Mouse (Mus musculus): Measurements from ENCODE around the gene Efemp2. TPM values are rescaled to one million over a fixed set of nuclear protein-coding genes. Genes with fewer than 3 reads are reported as not detected.

Gene Efemp2
- polyA plus RNA-seq, 2 experiments = 193 to 239 TPM

DNA sequence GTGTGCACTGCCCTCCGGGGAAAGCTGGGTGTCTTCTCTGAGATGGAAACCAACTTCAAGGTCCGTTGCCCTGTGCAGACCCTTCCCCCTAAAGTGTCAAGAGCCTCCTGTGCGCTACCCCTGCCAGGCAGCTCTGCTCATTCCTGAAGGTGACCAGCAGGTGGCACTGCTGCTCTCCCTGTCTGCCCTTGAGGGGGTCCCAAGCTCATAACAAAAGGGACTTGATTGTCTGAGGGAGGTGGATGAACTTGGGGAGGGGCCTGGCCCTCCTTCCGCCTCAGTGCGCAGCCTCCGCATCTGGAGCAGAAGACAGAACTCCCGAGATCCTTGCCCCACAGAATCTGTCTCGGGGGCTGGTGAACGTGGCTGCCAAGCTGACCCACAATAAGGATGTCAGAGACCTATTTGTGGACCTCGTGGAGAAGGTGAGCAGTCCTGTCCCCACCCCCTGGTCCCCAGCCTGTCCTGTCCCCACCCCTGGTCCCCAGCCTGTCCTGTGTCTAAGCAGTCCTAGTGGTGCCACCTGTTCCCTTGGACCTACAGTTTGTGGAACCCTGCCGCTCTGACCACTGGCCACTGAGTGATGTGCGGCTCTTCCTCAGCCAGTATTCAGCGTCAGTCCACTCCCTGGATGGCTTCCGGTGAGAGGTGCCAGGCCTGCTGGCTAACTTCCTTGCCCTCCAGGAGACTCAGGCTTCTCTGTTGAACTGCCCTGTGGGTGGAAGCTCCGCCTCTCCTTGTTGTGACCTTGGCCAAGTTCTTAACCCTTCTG lies 9.8 kb upstream of the Efemp2 start:
- peak overlapping the region; percentile 39 for H3K4me2 ChIP-seq (replicated peaks; ENCODE audit: low read depth, low read length, severe bottlenecking)
- DNase-seq (ENCODE audit: low spot score) (peak; percentile 80), ATAC-seq (ENCODE audit: low FRiP score, low read depth) (peak; percentile 41; the same call in 1 of the 2 replicates)
- peaks cover 12% of the 10 kb centered on the region for H3K4me1 ChIP-seq (ENCODE audit: control insufficient read depth, insufficient read depth, low read length)
- 45% methylated on average over 15 of the region's 15 CpGs for WGBS
- TF ChIP-seq POLR2A (IDR thresholded peaks at IDR 0.05; ENCODE audit: borderline replicate concordance, extremely low read depth, insufficient read depth, insufficient read length) = no peak
- no peaks in the 10 kb centered on the region for H3K9me3 ChIP-seq (ENCODE audit: control insufficient read depth, low read length)
- no peak overlapping the region for H3K27ac ChIP-seq (replicated peaks; ENCODE audit: low read depth, low read length)
- peaks cover 67% of the 10 kb centered on the region for H3K36me3 ChIP-seq (ENCODE audit: control insufficient read depth, insufficient read depth, low read length)
- peak overlapping the region; percentile 45 for H3K9ac ChIP-seq (ENCODE audit: low read depth, low read length, severe bottlenecking)
- H3K27me3 ChIP-seq (ENCODE audit: control insufficient read depth, insufficient read depth, low read length) = no peaks in the 10 kb centered on the region
- H3K4me3 ChIP-seq (replicated peaks; ENCODE audit: low read length) = peak overlapping the region; percentile 18

- no peak for DNase-seq (ENCODE audit: low spot score)
- Histone ChIP-seq H3K9ac (ENCODE audit: low read depth, low read length, severe bottlenecking) (no peak overlapping the region), H3K27me3 (ENCODE audit: control insufficient read depth, insufficient read depth, low read length) (no peaks in the 10 kb centered on the region), H3K4me2 (replicated peaks; ENCODE audit: low read depth, low read length, severe bottlenecking) (no peak overlapping the region), H3K9me3 (ENCODE audit: control insufficient read depth, low read length) (no peaks in the 10 kb centered on the region), H3K4me1 (ENCODE audit: control insufficient read depth, insufficient read depth, low read length) (peaks cover 8% of the 10 kb centered on the region), H3K4me3 (replicated peaks; ENCODE audit: low read length) (no peak overlapping the region), H3K27ac (replicated peaks; ENCODE audit: low read depth, low read length) (no peak overlapping the region), H3K36me3 (ENCODE audit: control insufficient read depth, insufficient read depth, low read length) (peaks cover 67% of the 10 kb centered on the region)
- TF ChIP-seq POLR2A (IDR thresholded peaks at IDR 0.05; ENCODE audit: borderline replicate concordance, extremely low read depth, insufficient read depth, insufficient read length) = no peak
- ATAC-seq (ENCODE audit: low FRiP score, low read depth) = no peak
- WGBS = 96% methylated on average over 8 of the region's 8 CpGs
These were observed 8.7 kb upstream of the Efemp2 start for GRCm38 (mm10) chr19:5465037-5465436.

DNA sequence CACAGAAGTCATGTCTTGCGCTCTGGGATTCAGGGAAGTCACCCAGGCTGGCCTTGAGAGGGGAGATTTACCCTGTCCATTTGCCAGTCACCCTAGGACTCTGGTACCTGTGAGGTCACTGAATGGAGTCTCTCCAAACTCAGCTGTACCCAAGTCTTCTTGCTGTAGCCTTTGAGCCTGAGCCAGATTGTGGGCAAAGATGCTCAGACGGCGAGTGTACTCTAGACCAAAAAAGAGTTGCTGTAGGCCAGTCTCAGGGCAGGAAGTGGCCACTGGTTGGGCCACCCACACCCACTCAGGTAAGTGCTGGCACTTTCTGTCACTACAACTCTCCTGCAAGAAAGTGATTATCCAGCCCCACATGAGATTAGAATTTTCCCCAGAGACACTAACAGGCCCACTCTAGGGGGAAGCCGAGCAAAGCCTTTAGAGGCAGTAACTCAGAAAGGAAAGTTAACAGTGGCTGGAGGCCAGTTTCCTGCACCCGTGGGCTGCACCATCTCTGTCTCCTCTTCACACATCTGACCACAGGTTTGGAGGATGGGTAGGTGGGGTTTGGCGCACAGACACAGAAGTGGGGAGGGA lies 6.7 kb upstream of the Efemp2 start:
- ATAC-seq (ENCODE audit: low FRiP score, low read depth) (no peak), DNase-seq (ENCODE audit: low spot score) (no peak)
- Histone ChIP-seq H3K4me1 (ENCODE audit: control insufficient read depth, insufficient read depth, low read length) (no peaks in the 10 kb centered on the region; the same call in 1 of the 2 replicates), H3K4me3 (replicated peaks; ENCODE audit: low read length) (no peak overlapping the region), H3K36me3 (ENCODE audit: control insufficient read depth, insufficient read depth, low read length) (peaks cover 61% of the 10 kb centered on the region), H3K27me3 (ENCODE audit: control insufficient read depth, insufficient read depth, low read length) (no peaks in the 10 kb centered on the region), H3K9me3 (ENCODE audit: control insufficient read depth, low read length) (no peaks in the 10 kb centered on the region), H3K27ac (replicated peaks; ENCODE audit: low read depth, low read length) (no peak overlapping the region), H3K4me2 (replicated peaks; ENCODE audit: low read depth, low read length, severe bottlenecking) (no peak overlapping the region), H3K9ac (ENCODE audit: low read depth, low read length, severe bottlenecking) (no peak overlapping the region)
- 91% methylated on average over 6 of the region's 6 CpGs for WGBS
- TF ChIP-seq POLR2A (IDR thresholded peaks at IDR 0.05; ENCODE audit: borderline replicate concordance, extremely low read depth, insufficient read depth, insufficient read length) = no peak

DNA sequence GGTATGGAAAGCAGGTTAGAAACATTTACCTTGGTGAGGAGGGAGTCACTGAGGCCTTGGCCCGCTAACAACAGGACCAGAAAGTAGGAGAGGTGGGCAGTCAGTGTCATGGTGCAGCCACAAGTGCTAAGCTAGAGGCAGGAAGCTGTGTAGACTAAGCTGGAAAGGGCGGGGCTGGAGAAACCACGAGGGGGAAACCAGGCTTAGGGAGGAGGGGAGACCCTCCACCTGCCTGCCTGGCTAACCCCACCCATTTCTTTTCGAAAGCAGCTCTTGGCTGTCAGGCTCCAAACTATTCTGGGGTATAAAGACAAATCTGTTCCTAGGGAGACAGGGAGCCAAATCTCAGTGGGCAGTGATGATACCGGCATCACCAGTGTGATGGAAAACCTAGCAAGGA lies 5.4 kb upstream of the Efemp2 start, which contains the start of gene Ctsw:
Gene Ctsw (minus strand): TSS at position 134 of the 400 bp plus-strand sequence.
- Histone ChIP-seq H3K36me3 (ENCODE audit: control insufficient read depth, insufficient read depth, low read length) (peaks cover 49% of the 10 kb centered on the region), H3K4me1 (ENCODE audit: control insufficient read depth, insufficient read depth, low read length) (no peaks in the 10 kb centered on the region; the same call in 1 of the 2 replicates), H3K9me3 (ENCODE audit: control insufficient read depth, low read length) (no peaks in the 10 kb centered on the region), H3K27ac (replicated peaks; ENCODE audit: low read depth, low read length) (no peak within 1 kb of the TSS), H3K9ac (ENCODE audit: low read depth, low read length, severe bottlenecking) (no peak within 1 kb of the TSS), H3K27me3 (ENCODE audit: control insufficient read depth, insufficient read depth, low read length) (no peaks in the 10 kb centered on the region), H3K4me2 (replicated peaks; ENCODE audit: low read depth, low read length, severe bottlenecking) (no peak within 1 kb of the TSS), H3K4me3 (replicated peaks; ENCODE audit: low read length) (no peak within 1 kb of the TSS)
- no peak for ATAC-seq (ENCODE audit: low FRiP score, low read depth)
- DNase-seq (ENCODE audit: low spot score) = no peak
- no peak for TF ChIP-seq POLR2A (IDR thresholded peaks at IDR 0.05; ENCODE audit: borderline replicate concordance, extremely low read depth, insufficient read depth, insufficient read length)
- WGBS = 53% methylated on average over 5 of the region's 5 CpGs

- Histone ChIP-seq H3K4me2 (replicated peaks; ENCODE audit: low read depth, low read length, severe bottlenecking) (no peak overlapping the region), H3K27ac (replicated peaks; ENCODE audit: low read depth, low read length) (no peak overlapping the region), H3K9ac (ENCODE audit: low read depth, low read length, severe bottlenecking) (no peak overlapping the region), H3K4me3 (replicated peaks; ENCODE audit: low read length) (no peak overlapping the region), H3K9me3 (ENCODE audit: control insufficient read depth, low read length) (no peaks in the 10 kb centered on the region), H3K4me1 (ENCODE audit: control insufficient read depth, insufficient read depth, low read length) (peaks cover 16% of the 10 kb centered on the region), H3K27me3 (ENCODE audit: control insufficient read depth, insufficient read depth, low read length) (no peaks in the 10 kb centered on the region), H3K36me3 (ENCODE audit: control insufficient read depth, insufficient read depth, low read length) (peaks cover 18% of the 10 kb centered on the region)
- DNase-seq (ENCODE audit: low spot score) (no peak), ATAC-seq (ENCODE audit: low FRiP score, low read depth) (no peak)
- no peak for TF ChIP-seq POLR2A (IDR thresholded peaks at IDR 0.05; ENCODE audit: borderline replicate concordance, extremely low read depth, insufficient read depth, insufficient read length)
- 44% methylated on average over 5 of the region's 5 CpGs for WGBS
These were observed 1.9 kb upstream of the Efemp2 start for GRCm38 (mm10) chr19:5471846-5472245.
